Mouse (Mus musculus) midbrain, embryonic 11.5 days (tissue): ENCODE results near the gene Jmjd1c. TPM values are rescaled to one million over a fixed set of nuclear protein-coding genes. Genes with fewer than 3 reads are reported as not detected.

Experiments used
- ATAC-seq: fragments of 200-750 bp; cut with Nextera tagmentation; 2 replicates; pipeline ENCODE4 v1.8.0; 2017; ENCODE audit warnings: moderate TSS enrichment, moderate library complexity; ENCODE audit not compliant: low FRiP score
- DNase-seq: peaks from one replicate; pipeline ENCODE4 v3.0.0; 2015; ENCODE audit warnings: low spot score; ENCODE audit errors: missing footprints
- H3K27ac ChIP-seq: fragments of 300-500 bp; sonication (generic); 2 replicates; pipeline ENCODE4 v1.5.1; 2014; ENCODE audit warnings: low read depth, low read length
- H3K27me3 ChIP-seq: fragments of 300-500 bp; sonication (generic); 2 replicates; pipeline ENCODE4 v1.6.1; 2014; ENCODE audit warnings: mild to moderate bottlenecking, low read length, moderate library complexity, mixed read lengths; ENCODE audit not compliant: control insufficient read depth, insufficient read depth
- H3K36me3 ChIP-seq: fragments of 300-500 bp; sonication (generic); 2 replicates; pipeline ENCODE4 v1.6.1; 2014; ENCODE audit warnings: mild to moderate bottlenecking, low read length, moderate library complexity, mixed read lengths; ENCODE audit not compliant: control insufficient read depth, insufficient read depth
- H3K4me1 ChIP-seq: fragments of 300-500 bp; sonication (generic); 2 replicates; pipeline ENCODE4 v1.6.1; 2014; ENCODE audit warnings: low read length; ENCODE audit not compliant: control insufficient read depth, insufficient read depth
- H3K4me2 ChIP-seq: fragments of 300-500 bp; sonication (generic); 2 replicates; pipeline ENCODE4 v1.6.1; 2014; ENCODE audit warnings: mild to moderate bottlenecking, moderate library complexity
- H3K4me3 ChIP-seq: fragments of 300-500 bp; sonication (generic); 2 replicates; pipeline ENCODE4 v1.5.1; 2014; ENCODE audit warnings: low read depth, low read length
- H3K9ac ChIP-seq: fragments of 300-500 bp; sonication (generic); 2 replicates; pipeline ENCODE4 v1.6.1; 2014; ENCODE audit warnings: low read length
- H3K9me3 ChIP-seq: fragments of 300-500 bp; sonication (generic); 2 replicates; pipeline ENCODE4 v1.6.1; 2016; ENCODE audit warnings: low read length; ENCODE audit not compliant: control insufficient read depth
- WGBS: fragments of 180-500 bp; shearing (Covaris S2); extraction: QIAGEN DNeasy Blood & Tissue Kit; methylation state at CpG from one replicate; pipeline ENCODE4 v1.1.7; 2014; 5-methylcytosine and 5-hydroxymethylcytosine counted together
- polyA plus RNA-seq: library from polyadenylated mRNA; unstranded; fragments of >200 nt; fragmentation: Nextera tagmentation; extraction: Ambion mirVana; gene quantifications from 2 replicates; pipeline ENCODE4 v1.2.1, GENCODE M21; 2014

Jmjd1c gene
- polyA plus RNA-seq, 1 experiment from 2014 or later, result 46.9 TPM

GRCm38 (mm10) chr10:67082531-67082930, 13.4 kb upstream of the Jmjd1c start:
- WGBS, result 83% methylated on average over 4 of the region's 4 CpGs
- Histone ChIP-seq H3K4me3 (no peak overlapping the region), H3K27ac (no peak overlapping the region), H3K4me1 (no peaks in the 10 kb centered on the region), H3K9ac (no peak overlapping the region), H3K27me3 (no peaks in the 10 kb centered on the region), H3K9me3 (no peaks in the 10 kb centered on the region), H3K36me3 (no peaks in the 10 kb centered on the region), H3K4me2 (no peak overlapping the region)
- DNase-seq (no peak), ATAC-seq (no peak)

DNA sequence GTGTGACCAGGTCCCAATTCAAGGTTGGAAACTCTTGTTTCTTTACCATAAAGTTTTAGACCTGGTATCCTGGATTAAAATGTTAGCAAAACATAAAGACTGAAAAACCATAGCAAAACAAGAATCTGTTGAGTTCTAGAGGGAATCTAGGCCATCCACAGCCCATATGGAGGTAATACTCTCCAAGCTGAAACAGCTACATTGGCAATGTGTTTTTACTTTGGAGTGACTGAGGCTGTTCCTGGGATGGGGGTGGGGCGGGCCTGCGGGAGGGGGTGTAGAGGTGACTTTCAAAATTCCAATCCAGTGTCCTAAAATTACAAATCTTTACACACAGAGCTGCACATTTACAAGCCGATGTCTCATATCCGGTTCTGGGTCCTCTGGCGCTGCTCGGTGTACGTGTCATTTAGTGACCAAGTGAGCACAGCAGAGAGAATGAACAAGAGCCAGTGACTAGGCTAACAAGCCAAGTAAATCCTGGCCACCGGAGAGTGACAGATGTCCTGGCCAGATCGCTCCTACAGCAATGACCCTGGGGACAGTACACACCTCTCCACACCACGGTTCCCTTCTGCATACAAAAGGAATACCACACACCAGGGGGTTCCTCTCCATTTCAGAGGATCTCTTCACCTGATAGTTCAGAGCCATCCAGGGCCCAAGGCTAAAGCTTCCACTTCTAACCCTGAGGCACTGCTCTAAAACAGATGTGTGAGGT, 12.3 kb upstream of the Jmjd1c start:
- no peak for ATAC-seq
- H3K27me3 ChIP-seq, result no peaks in the 10 kb centered on the region
- DNase-seq, result no peak
- WGBS, result 76% methylated on average over 10 of the region's 10 CpGs
- no peaks in the 10 kb centered on the region for H3K4me1 ChIP-seq
- no peak overlapping the region for H3K9ac ChIP-seq
- no peak overlapping the region for H3K27ac ChIP-seq
- H3K36me3 ChIP-seq, result no peaks in the 10 kb centered on the region
- no peak overlapping the region for H3K4me3 ChIP-seq
- no peak overlapping the region for H3K4me2 ChIP-seq
- H3K9me3 ChIP-seq, result no peaks in the 10 kb centered on the region

- Histone ChIP-seq H3K4me1 (no peaks in the 10 kb centered on the region), H3K9me3 (no peaks in the 10 kb centered on the region), H3K4me2 (no peak overlapping the region), H3K4me3 (no peak overlapping the region), H3K27ac (no peak overlapping the region), H3K9ac (no peak overlapping the region), H3K27me3 (no peaks in the 10 kb centered on the region), H3K36me3 (no peaks in the 10 kb centered on the region)
- DNase-seq, result no peak
- ATAC-seq, result no peak
- WGBS, result 84% methylated on average over 10 of the region's 10 CpGs
Measured at GRCm38 (mm10) chr10:67085124-67085523, 10.8 kb upstream of the Jmjd1c start.

DNA sequence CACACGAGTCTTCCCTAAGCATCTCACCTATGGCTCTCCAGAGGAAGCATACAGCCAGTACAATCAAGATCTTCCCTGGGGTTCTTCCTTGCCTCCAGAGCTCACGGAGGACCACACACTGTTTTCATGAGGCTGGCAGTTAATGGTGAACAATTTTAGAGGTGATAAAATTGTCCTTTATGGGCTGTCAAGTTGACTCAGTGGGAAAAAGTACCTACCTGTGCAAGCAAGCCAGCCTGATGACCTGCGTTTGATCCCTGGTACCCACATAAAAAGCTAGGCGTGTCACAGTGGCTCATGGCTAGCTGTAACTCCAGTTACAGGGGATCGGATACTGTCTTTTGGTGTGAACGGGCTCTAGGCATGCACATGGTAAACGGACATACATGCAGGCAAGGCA, 10.0 kb upstream of the Jmjd1c start:
- Histone ChIP-seq H3K4me3 (no peak overlapping the region), H3K27ac (no peak overlapping the region), H3K9me3 (no peaks in the 10 kb centered on the region), H3K9ac (no peak overlapping the region), H3K36me3 (no peaks in the 10 kb centered on the region), H3K27me3 (no peaks in the 10 kb centered on the region), H3K4me1 (no peaks in the 10 kb centered on the region), H3K4me2 (no peak overlapping the region)
- DNase-seq, result no peak
- 88% methylated on average over 7 of the region's 7 CpGs for WGBS
- ATAC-seq, result no peak

DNA sequence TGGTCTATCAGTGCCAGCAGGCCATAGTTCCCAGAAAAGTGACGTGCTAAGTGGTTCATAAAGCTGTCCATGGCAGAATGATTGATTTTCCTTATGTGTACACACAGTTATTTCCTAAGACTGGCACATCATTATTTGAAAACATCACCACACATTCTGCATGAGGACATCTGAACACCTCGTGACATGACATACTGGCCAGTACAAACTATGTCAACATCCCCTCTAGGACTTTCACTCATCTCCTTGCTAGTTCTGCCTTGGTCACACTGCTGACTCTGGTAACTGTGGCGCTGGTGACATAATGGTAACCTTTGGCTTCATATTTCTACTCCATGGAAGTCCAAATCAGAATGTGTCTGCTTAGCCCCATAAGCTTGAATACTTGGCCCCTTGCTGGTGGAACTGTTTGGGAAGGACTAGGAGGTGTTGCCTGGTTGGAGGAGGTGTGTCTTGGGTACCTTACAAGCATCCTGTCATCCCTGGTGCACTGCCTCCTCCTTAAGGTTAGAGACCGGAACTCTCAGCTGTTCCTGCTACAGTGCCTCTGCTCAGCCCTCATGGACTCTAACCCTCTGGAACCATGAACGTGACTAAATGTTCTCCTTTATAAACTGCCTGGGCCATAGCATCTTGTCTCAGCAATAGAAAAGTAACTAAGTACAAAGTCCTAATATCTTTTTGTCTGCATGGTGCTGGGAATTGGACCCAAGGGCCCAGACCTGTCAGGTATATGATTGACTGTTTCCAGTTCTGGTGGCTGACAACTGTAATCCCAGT, 8.3 kb upstream of the Jmjd1c start:
- ATAC-seq (no peak), DNase-seq (no peak)
- H3K27ac ChIP-seq, result no peak overlapping the region
- WGBS, result 93% methylated on average over 5 of the region's 5 CpGs
- H3K36me3 ChIP-seq, result no peaks in the 10 kb centered on the region
- no peaks in the 10 kb centered on the region for H3K27me3 ChIP-seq
- no peak overlapping the region for H3K4me2 ChIP-seq
- no peak overlapping the region for H3K4me3 ChIP-seq
- no peaks in the 10 kb centered on the region; the same call in 1 of the 2 replicates for H3K9me3 ChIP-seq
- H3K9ac ChIP-seq, result no peak overlapping the region
- H3K4me1 ChIP-seq, result no peaks in the 10 kb centered on the region

- no peak overlapping the region for H3K4me2 ChIP-seq
- H3K36me3 ChIP-seq, result no peaks in the 10 kb centered on the region
- ATAC-seq (no peak), DNase-seq (no peak)
- H3K4me1 ChIP-seq, result no peaks in the 10 kb centered on the region
- H3K9ac ChIP-seq, result no peak overlapping the region
- H3K27me3 ChIP-seq, result no peaks in the 10 kb centered on the region
- H3K4me3 ChIP-seq, result no peak overlapping the region
- H3K9me3 ChIP-seq, result no peaks in the 10 kb centered on the region; the same call in 1 of the 2 replicates
- H3K27ac ChIP-seq, result no peak overlapping the region
- 96% methylated on average over 4 of the region's 4 CpGs for WGBS
Measured at GRCm38 (mm10) chr10:67090611-67091010, 5.3 kb upstream of the Jmjd1c start.

GRCm38 (mm10) chr10:67094922-67095321, 1.0 kb upstream of the Jmjd1c start:
- Histone ChIP-seq H3K9me3 (no peaks in the 10 kb centered on the region; the same call in 1 of the 2 replicates), H3K4me1 (peaks cover 17% of the 10 kb centered on the region), H3K9ac (no peak overlapping the region), H3K27ac (no peak overlapping the region), H3K4me2 (no peak overlapping the region), H3K36me3 (no peaks in the 10 kb centered on the region), H3K27me3 (no peaks in the 10 kb centered on the region), H3K4me3 (no peak overlapping the region)
- 91% methylated on average over 7 of the region's 7 CpGs for WGBS
- ATAC-seq (no peak), DNase-seq (no peak)

GRCm38 (mm10) chr10:67096621-67097436, 904 bp downstream of the Jmjd1c start, which contains the start of gene Reep3:
Reep3 (minus strand) TSS chr10:67096945.
- Histone ChIP-seq H3K4me2 (peak within 1 kb of the TSS; percentile 77), H3K4me1 (peaks cover 19% of the 10 kb centered on the region)
- WGBS, result under 1% methylated on average over 81 of the region's 97 CpGs

More at GRCm38 (mm10) chr10:67096621-67097436, 904 bp downstream of the Jmjd1c start, which contains the start of gene Reep3:
- Histone ChIP-seq H3K27ac (peak within 1 kb of the TSS; percentile 99), H3K9ac (peak within 1 kb of the TSS; percentile 99), H3K4me3 (peak within 1 kb of the TSS; percentile 94), H3K27me3 (no peaks in the 10 kb centered on the region), H3K9me3 (no peaks in the 10 kb centered on the region), H3K36me3 (no peaks in the 10 kb centered on the region)
- ATAC-seq (peak; percentile 88), DNase-seq (peak; percentile 97)
